Mouse (Mus musculus) naive thymus-derived CD4-positive, alpha-beta T cell, adult 2 months (primary cell): ENCODE results near the gene Peak1.

ENCODE experiments used
- DNase-seq: peaks from one replicate; pipeline ENCODE4 v3.0.0-alpha.2; 2011; ENCODE audit warnings: low read depth

Peak1 gene

DNA sequence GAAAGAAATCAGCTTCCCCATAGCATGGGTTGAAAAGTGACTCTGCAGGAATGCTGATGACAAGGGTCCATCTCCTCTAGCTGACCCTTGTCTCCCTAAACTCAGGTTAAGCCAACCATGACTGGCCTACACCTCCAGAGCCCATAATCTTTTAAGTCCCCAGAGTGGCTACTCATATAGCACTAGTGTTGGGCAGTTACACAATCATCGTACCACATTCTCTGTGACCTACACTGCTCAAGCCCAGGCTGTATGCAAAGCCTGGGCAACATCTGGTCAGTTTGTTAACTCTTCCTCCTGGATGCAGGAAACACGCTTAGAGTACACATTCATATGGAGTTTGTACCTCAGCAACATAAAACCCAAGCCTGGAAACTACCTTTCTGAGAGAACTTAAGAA lies 217.7 kb downstream of the Peak1 start:
- DNase-seq: no peak

- DNase-seq: no peak
Observed at GRCm38 (mm10) chr9:56196921-56197320, 220.9 kb downstream of the Peak1 start.

DNA sequence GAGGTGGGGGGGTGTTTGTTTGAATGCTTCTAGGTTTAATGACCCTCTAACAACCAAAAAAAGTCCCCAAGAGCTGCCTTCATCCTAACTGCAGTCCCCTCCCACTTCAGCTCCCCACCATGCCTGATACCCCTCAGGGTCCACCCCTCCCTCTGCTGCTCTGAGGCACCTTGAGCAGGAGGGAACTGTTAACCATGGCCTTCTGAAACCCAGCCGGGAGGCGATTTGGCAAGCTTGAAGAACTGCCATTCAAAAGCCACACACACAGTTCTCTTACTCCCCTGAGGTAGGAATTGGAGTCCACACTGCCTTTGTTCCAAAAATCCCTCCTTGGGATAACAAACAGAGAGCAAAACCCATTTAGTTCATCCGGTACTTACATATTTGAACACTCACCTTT lies 222.7 kb downstream of the Peak1 start:
- DNase-seq: no peak

DNA sequence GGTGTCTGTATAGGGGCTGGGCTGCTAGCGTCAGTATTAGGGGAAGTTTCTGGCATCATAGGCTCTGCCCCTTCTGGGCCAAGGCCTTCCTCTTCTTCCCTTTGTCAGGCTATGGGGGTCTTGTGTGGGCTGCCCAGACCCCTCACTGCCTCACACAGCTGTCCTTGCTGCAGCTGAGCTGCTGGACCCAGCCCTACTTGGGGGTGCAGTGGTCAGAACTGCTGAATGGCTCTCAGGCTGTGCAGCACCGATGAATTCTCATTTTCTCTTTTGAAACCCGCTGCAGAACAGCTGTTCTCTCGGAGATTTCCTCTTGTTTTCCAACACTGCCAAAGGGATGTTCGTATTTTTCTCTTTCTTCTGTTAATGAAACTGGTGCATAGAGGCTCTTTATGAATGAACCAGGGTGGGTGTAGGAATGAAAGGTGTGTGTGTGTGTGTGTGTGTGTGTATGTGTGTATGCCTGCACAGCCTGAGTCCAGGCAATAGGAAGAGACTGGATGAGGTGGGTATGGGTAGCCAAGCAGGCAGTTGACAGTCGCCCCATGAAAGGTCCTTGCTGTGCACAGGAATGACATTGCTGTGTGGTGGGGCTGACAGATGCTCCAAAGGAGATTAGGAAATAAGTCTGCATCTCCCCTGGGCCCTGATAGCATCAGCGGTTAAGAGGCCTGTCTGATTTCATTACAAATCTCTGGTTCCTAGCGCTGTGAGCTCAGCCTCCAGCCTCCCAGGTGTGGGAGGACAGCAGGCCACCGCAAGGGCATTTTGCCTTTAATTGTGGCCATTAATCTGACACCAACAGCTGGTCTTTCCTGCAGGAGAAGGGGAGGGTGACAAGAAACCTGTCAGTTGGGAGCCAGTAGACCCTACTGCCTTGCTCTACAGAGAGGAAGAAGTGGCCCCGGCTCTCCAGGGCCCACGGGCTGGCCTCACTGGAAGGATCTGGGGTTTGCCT lies 226.1 kb downstream of the Peak1 start:
- DNase-seq: no peak

GRCm38 (mm10) chr9:56180118-56180781 lies 237.6 kb downstream of the Peak1 start:
- DNase-seq: no peak

DNA sequence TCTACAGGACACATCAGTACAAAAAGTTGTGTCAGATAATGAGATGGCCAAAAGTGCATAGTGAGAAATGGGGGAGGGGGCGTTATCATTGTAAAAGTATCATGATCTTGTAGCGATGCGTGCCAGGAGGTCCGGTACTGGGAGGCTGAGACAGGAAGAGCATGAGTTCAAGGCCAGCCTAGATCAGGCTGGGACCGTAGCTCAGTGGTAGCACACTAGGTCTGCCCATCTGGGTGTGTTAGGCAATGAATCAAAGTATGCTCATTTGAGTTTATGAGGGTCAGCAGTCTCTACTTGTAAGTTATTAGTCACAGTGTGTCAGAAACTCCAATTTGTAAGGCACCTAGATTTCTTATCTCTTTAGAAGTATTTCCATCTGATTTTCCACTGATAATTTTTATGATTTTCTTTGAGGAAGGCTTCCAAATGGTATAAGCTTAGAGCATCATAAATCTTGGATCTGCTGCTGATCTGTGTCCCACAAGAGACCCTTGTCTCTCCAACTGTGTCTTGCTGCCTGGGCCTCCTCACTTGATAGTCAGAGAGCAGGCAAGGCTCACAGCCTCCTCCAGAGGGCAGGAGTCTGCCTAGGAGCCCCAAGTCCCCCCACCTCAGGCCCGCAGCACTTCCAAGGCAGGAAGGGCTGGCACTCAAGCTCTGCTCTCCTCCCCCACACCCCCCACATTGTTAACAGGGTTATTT lies 238.3 kb downstream of the Peak1 start:
- DNase-seq: peak; percentile 18

GRCm38 (mm10) chr9:56177354-56177753 lies 240.5 kb downstream of the Peak1 start:
- no peak for DNase-seq

GRCm38 (mm10) chr9:56175316-56175715 lies 242.6 kb downstream of the Peak1 start:
- no peak for DNase-seq

DNA sequence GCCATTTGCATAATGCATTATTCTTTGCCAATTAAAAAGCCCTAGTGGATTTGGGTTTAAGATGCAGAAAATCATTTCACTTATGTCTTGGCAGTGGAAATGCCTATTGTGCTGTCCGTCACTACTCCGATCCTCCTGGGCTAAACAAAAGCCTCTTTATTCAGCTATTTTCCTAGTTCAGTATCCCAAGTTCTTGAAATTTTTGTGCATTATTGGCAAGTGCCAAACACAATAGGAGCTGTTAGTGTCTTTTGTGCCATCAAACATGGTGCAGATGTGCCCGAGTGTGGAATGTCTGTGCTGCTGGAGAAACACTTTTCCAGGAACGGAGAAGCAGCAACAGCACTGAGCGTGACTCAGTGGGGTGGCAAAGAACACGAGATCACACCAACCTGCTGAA lies 250.2 kb downstream of the Peak1 start:
- DNase-seq: no peak

DNA sequence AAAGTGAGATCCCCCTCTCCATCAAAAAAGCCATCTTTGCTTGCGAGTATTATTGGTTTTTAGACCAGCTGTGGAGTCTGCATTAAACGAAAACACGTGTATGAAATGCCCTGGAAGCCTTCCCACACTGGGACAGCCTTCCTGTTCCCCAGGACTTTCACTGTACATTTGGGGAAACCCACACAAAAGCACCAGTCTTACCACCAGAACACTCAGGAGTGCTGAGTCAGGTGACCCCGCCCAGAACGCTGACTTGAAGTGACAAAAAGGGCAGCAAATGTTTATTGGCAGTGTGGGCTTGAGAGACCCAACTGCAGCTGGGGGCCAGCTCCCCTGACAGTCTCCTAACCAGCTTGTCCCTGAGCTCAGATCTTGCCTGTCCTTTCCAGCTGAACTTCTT lies 251.7 kb downstream of the Peak1 start:
- DNase-seq: no peak

DNA sequence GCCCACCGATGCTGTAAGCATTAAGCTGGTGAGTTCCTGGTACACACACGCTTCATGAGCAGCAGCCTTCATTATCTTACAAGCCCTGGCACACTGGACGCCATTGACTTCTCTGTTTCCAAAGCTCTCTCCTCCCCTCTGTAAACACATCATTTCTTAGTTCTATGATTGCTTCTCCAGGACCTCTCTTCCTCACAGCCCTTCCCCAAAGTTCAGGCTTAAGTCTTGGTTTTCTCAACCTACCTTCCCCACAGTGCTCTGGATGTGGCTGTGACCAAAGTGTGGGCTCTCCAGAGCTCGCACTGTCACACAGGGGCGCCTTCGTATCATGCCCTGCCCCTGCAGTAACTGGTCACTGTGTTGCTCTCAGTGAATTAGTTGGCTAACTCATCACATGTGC lies 252.5 kb downstream of the Peak1 start, which contains the start of gene Tspan3:
Gene Tspan3, minus strand, starts transcription at position 101 of the 400 bp plus-strand sequence.
- DNase-seq: no peak

DNA sequence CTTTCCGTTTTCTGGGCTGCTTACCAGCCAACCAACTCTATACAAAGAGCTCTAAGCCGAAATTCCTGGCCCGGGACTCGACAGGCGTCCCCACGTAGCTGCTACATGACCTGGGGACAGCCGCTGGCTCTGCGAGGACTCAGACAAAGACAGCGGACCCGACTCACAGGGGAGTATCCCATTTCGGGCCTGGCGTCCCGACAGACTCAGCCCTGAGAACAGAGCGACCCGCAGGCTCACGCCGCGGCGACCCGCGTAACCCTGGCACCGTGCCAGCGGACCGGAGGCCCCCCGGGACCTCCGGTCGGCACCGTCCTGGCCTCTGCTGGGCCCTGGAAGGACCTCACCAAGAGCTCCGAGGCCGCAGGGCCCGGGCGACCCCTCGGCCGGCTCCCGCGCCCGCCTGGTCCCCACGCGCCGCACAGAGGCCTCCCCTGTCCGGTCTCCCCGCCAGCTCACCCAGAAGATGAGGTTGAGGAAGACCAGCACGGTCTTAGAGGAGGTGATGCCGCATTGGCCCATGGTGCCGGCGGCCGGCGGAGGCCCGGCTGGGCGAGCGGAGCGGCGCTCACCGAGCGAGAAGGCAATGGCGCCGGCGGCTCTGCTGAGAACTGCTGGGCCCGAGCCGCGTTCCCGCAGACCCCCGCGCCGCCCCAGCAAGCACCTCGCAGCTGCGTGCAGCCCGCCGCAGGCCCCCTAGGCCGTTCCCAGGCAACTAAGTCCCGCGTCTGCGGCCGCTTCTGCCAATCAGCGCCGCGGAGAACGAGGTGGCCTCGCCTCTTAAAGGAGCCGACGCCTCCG lies 257.3 kb downstream of the Peak1 start:
- DNase-seq: peak; percentile 86

DNA sequence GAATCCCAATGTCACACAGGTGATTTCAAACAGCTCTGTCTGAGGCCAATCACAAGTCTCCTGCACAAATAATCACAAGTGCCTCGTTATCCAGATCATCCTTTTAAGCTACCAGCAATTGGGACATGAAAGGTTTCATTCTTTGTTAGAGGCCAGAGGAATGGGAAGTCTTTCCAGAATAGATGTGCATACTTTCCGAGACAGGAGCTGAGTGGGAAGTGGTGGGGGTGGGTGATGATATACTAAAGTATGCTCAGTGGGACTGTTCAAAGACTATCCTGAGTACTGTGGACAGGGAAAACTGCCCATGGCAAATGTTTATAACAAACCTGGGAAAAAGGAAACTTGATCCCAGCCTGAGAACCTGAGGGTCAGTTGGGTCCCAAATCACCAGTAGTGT lies 258.4 kb downstream of the Peak1 start:
- DNase-seq: no peak

DNA sequence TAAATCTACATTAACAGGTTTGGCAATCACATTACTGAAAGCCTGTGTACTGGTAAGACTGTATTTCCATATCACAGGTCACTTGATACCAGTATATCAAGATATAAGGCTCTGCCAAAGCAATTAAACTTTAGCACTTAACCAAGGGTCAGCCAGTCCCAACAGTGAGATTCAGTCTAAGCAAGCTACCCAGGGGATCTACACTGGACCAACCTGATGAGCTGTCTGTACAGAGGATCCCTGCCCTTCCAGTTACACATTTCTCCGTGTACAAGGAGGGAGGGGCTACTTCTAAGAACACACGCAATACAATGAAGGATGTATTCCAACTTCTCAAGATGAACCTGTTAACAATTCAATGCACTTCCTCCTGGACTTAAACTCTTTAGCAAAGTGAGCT lies 259.8 kb downstream of the Peak1 start:
- no peak for DNase-seq

DNA sequence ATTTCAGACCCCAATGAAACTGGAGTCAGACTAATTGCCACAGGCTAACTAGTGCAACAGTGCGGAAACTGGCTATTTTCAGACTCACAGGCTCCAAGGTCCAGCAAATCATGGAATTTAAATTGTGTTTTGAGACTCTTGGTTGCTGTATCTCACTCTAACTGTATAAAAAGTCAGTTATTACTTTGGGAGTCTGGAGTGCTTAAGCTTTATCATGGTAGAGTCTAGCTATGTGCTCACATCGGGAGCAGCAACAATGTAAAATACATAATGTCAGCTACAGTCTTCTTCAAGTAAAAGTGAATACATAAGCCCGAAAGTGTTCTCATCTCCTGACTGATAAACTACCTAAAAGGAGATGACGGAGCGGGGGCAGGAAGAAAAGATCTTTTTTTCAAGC lies 263.3 kb downstream of the Peak1 start:
- DNase-seq: no peak

DNA sequence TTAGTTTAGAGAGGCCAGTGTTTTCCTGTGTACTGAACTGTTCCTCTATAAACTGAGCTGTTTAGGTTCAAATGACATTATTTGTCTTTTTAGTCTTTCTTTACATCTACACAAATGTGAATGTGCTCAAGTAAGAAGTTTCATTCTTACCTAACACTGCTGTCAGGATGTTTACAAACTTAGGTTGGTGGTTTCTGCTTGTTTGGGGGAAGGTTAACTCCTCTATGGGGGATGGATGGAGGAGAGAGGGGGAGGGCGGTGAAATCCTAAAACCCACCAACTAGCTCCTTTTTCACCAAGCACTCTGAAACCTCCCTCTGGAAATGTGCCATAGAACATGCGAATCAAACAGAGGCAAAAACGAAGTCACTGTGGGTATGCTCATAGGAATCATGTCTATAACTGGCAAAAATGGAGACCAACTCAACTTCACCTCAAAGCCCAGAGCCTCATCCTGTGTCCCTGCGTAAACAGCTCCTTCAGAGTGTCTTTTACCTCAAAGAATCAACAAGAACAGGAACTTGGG lies 265.3 kb downstream of the Peak1 start:
- peak; percentile 34 for DNase-seq

DNA sequence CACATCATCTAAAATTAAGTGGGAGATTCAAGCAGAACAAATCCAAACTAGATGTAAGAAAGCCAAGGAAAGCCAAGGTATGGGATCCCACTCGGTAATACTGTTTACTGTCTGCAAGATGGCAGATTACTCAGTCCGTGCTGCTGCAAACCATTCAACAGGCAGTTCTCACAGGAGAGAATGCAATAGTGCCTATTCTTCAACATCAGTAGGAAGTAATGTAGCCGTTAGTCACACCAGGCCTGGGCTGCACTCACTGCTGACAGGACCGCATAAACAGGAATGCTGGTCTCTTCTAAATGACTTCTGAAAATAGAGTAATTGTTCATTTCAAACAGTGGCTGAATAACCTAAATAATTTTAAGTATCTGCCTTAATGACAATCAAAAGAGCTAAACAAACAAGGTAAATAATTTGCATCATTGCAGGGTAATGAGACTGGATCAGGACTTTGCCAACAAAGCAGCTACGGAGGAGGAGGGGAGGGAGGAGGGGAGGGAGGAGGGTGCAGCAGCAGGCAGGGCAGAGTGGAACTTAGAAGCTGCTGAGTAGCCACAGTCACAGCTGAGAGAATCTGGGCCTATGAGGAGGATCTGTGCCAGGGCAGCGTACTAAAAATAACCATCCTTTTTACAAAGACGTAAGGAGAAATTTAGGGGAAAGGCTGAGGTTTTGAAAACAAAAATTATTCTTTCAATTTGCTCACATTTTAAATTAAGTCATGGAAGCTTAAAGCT lies 266.0 kb downstream of the Peak1 start:
- no peak for DNase-seq
